Mouse (Mus musculus): ENCODE measurements around the gene Ahcyl1.
A peak's percentile ranks its signal among the peaks of the same experiment; 100 is the strongest.
"Not testable (repeated sequence)": the region's sequence is repeated elsewhere in the genome, so short reads cannot be mapped to it uniquely, and the experiment has no call there.

Ahcyl1 gene

GRCm38 (mm10) chr3:107695948-107696881, at the start of gene Ahcyl1:
TSS of gene Ahcyl1 (minus strand) at chr3:107696560.
- DNase-seq = peak; percentile 99

- no peak for DNase-seq
Measured at GRCm38 (mm10) chr3:107746026-107746425, 49.7 kb upstream of the Ahcyl1 start.

- DNase-seq = peak in 1 of 2 experiments; percentile 37
Measured at GRCm38 (mm10) chr3:107743650-107744049, 47.3 kb upstream of the Ahcyl1 start.

DNA sequence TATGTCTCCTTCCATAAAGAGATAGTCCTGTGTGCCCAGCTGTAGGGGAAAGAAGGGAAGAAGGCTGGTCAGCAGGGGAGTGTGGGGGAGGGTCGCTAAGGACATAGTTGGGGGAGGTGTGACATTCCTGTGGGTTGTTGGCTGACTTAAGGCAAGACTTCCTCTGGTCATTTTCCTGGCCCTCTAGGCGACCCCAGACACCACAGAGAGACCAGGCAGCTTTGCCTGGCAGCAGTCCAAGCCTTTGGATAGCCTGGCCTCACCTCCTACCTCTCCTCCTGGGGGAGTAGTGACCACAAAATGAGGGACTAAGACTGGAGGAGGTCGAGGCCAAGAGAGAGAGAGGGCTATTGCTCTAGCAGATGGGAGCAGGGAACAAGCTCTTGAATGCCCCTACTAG, 46.7 kb upstream of the Ahcyl1 start:
- DNase-seq = peak in 1 of 2 experiments; percentile 37

- DNase-seq = no peak
Measured at GRCm38 (mm10) chr3:107742071-107742710, 45.8 kb upstream of the Ahcyl1 start.

DNA sequence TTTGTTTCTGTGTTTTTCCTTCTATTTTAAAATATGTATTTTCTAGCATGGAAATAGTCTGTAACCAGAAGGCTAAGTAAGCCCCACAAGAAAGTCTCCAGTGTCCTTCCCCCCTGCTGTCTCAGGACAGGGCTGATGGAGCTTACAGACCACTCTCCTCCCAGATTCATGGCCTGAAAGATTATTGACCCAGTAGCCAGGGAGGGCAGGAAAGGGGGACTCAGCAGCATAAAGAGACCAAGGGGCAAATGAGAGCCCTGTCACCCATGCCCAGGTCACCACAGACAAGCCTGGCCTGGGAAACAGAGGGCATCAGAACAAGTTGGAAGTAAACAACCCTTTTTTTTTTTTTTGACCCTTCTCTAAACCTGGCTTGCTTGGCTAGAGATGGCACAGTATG, 45.0 kb upstream of the Ahcyl1 start:
- no peak for DNase-seq

DNA sequence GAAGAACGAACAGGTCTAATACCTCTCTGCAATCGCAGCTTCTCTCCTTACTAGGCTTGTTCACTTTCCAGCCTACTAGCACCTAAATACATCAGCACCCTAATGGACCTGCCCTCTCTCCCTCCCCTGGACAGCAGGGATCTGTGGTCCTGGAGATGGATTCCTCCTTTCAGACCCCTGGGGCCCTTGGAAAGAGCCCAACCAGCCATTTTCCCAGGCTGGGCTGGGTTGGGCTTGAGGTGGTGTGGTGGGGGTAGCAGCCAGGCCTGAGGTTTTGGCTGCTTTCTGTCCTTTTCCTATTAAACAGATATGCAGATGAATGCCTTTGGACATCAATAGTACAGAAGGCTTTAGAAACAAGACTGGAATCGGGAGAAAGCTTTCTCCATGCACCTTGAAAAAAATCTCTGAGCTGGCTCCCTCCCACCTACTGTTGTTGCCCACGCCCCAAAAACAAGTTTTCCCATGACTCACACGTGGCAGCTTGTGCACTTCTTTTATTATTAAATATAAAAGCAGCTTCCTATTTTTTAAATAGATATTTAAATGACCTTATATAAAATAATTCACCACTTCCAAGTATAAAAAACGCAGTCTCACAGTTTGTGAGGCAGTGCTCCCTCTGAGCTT, 44.3 kb upstream of the Ahcyl1 start:
- DNase-seq = peak; percentile 54 to 56

GRCm38 (mm10) chr3:107739966-107740365, 43.6 kb upstream of the Ahcyl1 start:
- no peak for DNase-seq

- no peak for DNase-seq
Measured at GRCm38 (mm10) chr3:107739456-107739855, 43.1 kb upstream of the Ahcyl1 start.

- DNase-seq = no peak
Measured at GRCm38 (mm10) chr3:107738620-107739019, 42.3 kb upstream of the Ahcyl1 start.

DNA sequence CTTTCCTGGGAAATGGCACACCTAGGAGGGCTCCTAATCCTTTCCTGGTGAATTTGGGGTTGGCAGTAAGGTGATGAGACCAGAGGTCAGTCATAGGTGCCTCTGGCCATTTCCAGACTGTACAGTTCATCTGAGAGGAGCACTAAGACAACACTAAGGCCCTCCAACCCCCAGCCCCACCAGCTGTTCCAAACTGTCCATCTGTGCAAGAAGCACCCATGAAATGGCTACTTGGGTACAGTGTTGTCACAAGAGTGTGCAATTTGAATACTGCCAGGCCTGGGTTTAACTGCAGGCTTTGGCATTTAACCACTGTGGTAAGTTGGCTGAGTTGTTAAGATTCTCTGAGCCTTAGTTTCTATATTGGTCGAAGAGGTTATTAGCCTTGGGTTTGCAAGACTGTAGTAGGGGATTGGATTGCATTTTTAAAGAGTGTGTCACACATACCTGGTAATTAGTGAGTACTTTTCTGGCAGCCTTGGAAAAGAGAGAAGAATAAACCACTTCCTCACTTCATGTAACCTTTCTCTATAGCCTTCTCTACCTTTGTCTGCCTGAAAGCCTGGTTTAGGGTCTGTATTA, 41.3 kb upstream of the Ahcyl1 start:
- DNase-seq = no peak

DNA sequence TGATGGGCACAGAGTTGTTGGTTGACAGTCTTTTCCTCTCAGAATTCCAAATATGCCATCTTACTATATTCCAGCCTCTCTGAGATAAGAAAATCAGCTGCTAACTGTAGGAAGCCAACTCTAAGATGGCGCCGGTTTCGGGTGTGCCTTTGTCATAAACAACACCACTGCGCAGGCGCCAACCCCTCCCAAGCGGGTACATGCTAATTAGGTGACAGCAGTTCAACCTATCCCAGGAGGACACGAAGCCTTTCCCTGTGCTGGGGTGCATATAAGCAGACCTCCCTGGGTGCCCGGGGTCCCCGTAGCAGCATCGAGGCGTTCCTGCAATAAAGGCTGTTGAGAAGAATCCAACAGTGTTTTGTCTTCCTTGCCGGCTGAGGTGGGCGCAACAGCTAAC, 39.3 kb upstream of the Ahcyl1 start:
- not testable (repeated sequence) for DNase-seq

- no peak for DNase-seq
Measured at GRCm38 (mm10) chr3:107733329-107733728, 37.0 kb upstream of the Ahcyl1 start.

DNA sequence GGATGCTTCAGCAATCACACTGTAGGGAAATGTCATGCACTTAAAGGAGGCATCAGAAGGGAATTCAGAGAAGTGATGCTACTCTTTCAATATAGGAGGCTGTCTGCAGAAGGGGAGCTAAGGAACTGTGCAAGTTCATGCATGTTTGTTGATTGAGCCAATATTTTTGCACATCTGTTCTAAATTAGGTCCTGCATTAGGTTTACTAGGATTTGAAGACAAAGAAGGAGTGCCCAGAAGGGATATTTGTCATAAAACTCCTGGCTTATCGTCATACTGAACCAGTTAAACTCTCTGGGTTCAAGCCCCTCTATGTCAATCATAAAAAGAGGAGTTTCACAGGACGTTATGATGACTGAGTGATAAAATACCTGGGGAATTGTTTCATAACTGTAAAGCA, 33.9 kb upstream of the Ahcyl1 start:
- no peak for DNase-seq

GRCm38 (mm10) chr3:107728509-107728908, 32.1 kb upstream of the Ahcyl1 start:
- DNase-seq = no peak

DNA sequence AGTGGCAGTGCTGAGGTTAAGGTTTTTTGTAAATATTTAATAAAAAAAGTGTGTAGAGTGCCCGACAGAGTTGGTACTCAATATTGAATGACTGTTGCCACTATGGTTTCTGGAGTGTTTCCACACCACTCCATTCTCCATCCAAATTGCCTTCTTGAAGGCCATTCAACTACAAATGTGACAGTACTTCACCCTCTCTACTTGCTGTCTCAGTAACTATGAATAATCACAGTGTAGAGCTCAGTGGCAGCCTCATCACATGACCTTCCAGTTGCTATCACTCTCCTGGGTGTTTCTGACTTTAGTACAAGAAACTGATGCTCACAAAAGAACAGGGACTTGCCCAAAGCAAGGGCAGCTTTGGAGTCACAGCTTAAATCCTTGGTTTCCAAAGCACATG, 19.6 kb upstream of the Ahcyl1 start:
- DNase-seq = no peak

GRCm38 (mm10) chr3:107714276-107714933, 18.0 kb upstream of the Ahcyl1 start:
- no peak for DNase-seq

GRCm38 (mm10) chr3:107712081-107712480, 15.7 kb upstream of the Ahcyl1 start:
- DNase-seq = no peak

DNA sequence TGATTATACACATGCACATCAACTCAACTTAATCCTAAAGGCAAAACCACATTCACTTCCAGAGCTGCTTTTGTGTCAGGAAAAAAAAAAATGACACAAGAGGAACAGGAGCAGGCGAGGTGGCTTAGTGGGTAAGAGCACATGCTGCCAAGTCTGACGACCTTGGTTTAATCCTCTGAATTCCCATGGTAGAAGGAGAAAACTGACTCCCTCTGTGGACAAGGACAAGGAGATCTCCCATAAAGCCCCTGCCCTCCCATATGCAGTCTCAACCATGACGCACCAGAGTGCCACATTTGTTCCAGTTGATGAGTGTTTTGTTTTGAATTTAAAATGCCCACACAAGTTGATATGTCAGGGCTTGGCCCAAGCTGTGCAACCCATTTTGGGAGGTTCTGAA, 12.8 kb upstream of the Ahcyl1 start:
- DNase-seq = no peak

DNA sequence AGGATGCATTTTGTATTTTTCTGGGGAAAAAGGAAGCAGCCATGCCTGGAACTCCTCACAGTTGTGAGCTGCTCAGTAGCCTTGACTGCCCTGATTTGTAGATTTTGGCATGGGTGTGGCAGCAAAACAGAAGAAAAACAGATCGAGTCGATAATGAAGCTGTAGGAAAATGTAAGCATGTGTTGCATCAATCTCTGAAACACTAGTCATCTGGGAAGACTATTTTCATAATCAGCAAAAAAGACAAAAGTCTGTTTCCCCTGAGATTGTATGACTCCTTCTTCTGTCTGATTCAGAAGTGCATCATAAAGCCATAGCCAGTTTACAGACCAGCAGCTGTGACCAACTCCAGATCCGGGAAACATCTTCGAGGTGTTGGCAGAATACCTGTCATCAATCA, 10.9 kb upstream of the Ahcyl1 start:
- no peak for DNase-seq

- no peak for DNase-seq
Measured at GRCm38 (mm10) chr3:107706164-107706563, 9.8 kb upstream of the Ahcyl1 start.

- no peak for DNase-seq
Measured at GRCm38 (mm10) chr3:107704371-107704705, 8.0 kb upstream of the Ahcyl1 start.

Data from kidney, adult 8-10 months (tissue).